Mouse (Mus musculus) erythroblast, embryonic 14.5 days (primary cell): ENCODE measurements around the gene Nek1. TPM values are rescaled to one million over a fixed set of nuclear protein-coding genes. Genes with fewer than 3 reads are reported as not detected.

ENCODE experiments used
- H3K27me3 ChIP-seq: 2 replicates; pipeline ENCODE4 v1.6.1; 2012; ENCODE audit warnings: inconsistent platforms; ENCODE audit not compliant: control insufficient read depth
- H3K36me3 ChIP-seq: 2 replicates; pipeline ENCODE4 v1.6.1; 2012; ENCODE audit warnings: mild to moderate bottlenecking, inconsistent platforms; ENCODE audit not compliant: control insufficient read depth
- H3K4me1 ChIP-seq: 2 replicates; pipeline ENCODE4 v1.6.1; 2012; ENCODE audit warnings: inconsistent platforms; ENCODE audit not compliant: control insufficient read depth
- H3K4me3 ChIP-seq: replicated peaks from 2 replicates; pipeline ENCODE3; 2012; ENCODE audit warnings: moderate library complexity, mild to moderate bottlenecking, inconsistent platforms
- H3K9me3 ChIP-seq: 2 replicates; pipeline ENCODE4 v1.6.1; 2012; ENCODE audit warnings: low read length, inconsistent platforms, mixed read lengths; ENCODE audit not compliant: control insufficient read depth
- GATA1 ChIP-seq: IDR thresholded peaks from 2 replicates; pipeline ENCODE4 v1.6.1; 2012; ENCODE audit warnings: low read length, inconsistent platforms, mixed read lengths
- TAL1 ChIP-seq: IDR thresholded peaks from 3 replicates; pipeline ENCODE4 v1.6.1; 2012; ENCODE audit warnings: low read length, inconsistent platforms, mixed read lengths
- polyA plus RNA-seq: library from polyadenylated mRNA; stranded (reverse); fragments of >175 nt; gene quantifications from 2 replicates; pipeline ENCODE4 v1.2.3, GENCODE M21; 2012

Nek1 gene
- polyA plus RNA-seq, 1 experiment, result 0.06 TPM

DNA sequence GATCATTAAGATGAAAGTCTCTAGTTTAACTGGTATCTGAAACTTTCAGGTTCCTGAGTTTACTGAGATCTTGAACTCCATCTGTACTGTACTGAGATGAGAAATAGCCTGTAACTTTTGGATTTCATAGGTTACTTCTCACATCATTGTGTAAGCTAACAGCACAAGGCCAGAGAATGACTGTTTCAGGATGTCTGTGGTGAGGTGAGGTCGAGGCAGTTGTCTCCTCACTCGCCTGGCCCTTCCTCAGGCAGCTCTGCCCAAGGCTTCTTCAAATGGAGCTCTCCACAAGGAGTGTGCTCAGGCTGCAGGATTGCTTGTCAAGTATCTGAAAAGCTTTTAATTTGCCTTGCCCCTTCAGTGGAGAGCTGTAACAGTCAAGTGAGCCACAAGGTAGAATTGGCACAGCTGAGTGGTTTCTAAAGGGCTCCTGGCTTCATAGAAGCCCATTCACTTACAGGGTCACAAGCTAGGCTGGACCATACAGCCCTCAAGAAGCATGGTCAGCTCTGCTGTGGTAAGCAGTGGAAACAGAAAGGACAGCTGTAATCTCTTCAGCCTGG, 134.4 kb downstream of the Nek1 start:
- Histone ChIP-seq H3K4me3 (no peak overlapping the region), H3K36me3 (peaks cover 18% of the 10 kb centered on the region), H3K4me1 (no peaks in the 10 kb centered on the region), H3K9me3 (no peaks in the 10 kb centered on the region), H3K27me3 (no peaks in the 10 kb centered on the region)
- TF ChIP-seq GATA1 (no peak), TAL1 (no peak)

DNA sequence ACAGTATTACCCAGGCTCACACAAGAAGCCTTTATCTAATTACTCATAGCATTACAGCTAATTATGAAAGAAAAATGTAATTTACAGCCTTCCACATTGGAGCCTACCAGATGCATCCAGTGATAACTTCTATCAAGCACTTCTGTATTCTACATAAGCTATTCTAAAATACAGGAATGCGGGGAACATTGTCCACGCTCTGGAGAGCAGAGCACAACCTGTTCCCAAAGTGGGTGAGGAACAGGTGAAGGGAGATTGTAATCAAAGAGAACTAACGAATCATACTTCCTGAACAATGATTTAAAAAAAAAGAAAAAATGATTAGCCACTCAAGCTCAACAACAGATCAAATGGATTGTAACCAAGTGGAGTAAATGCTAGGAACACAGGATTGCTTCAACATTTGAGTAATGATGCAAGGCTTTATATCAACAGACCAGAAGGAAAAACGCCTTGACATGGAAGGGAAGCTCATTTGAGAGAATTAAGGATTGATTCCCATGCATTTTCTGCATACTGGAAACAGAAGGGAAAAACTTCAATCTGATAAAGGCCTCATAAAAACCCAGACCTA, 139.7 kb downstream of the Nek1 start:
- no peaks in the 10 kb centered on the region for H3K9me3 ChIP-seq

DNA sequence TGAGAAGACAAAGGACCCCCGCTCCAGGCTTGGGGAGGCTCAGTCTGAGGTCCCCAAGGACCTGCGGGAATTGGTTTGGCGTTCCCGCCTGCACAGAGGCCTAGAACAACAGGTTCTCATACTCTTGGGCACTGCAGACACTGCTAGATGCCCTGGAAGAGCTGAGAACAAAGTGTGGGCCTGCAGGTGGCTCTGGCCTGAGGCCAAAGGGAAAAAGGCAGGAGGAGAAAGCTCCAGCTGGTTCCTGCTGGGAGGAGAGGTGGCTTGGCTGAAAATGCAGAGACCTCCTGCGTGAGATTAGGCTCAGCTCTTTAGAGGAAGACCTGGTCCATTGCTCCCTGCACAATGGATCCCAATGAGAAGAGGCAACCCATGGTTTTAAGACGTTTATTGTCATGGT, 148.9 kb downstream of the Nek1 start:
- H3K4me1 ChIP-seq, result no peaks in the 10 kb centered on the region
- H3K9me3 ChIP-seq, result no peaks in the 10 kb centered on the region
- H3K36me3 ChIP-seq, result no peaks in the 10 kb centered on the region
- no peaks in the 10 kb centered on the region for H3K27me3 ChIP-seq
- TF ChIP-seq GATA1 (no peak), TAL1 (no peak)
- no peak overlapping the region for H3K4me3 ChIP-seq

More for the DNA sequence above, 139.7 kb downstream of the Nek1 start:
- H3K4me1 ChIP-seq, result no peaks in the 10 kb centered on the region
- H3K36me3 ChIP-seq, result peaks cover 2% of the 10 kb centered on the region
- H3K4me3 ChIP-seq, result no peak overlapping the region
- H3K27me3 ChIP-seq, result no peaks in the 10 kb centered on the region
- TF ChIP-seq TAL1, result no peak
- TF ChIP-seq GATA1, result no peak

DNA sequence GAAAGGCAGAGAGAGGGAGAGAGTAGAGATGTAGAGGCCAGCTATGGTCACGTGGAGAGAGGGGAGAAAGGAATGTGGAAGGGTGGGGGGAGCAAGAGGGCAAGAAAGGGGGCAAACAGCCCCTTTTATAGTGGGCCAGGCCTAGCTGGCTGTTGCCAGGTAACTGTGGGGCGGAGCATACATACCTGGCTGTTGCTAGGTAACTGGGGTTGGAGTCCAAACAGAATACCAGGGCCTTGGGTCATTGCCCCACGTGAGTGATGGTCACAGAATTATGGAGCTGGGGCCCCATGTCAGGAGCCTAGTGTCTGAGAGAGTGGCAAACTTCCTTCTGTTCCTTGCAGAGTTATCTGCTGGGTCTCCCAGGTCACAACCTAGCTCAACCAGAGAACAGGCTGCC, 149.3 kb downstream of the Nek1 start:
- H3K9me3 ChIP-seq, result no peaks in the 10 kb centered on the region
- no peak for TF ChIP-seq TAL1
- no peak for TF ChIP-seq GATA1
- no peak overlapping the region for H3K4me3 ChIP-seq
- H3K27me3 ChIP-seq, result no peaks in the 10 kb centered on the region
- no peaks in the 10 kb centered on the region for H3K36me3 ChIP-seq
- H3K4me1 ChIP-seq, result no peaks in the 10 kb centered on the region

DNA sequence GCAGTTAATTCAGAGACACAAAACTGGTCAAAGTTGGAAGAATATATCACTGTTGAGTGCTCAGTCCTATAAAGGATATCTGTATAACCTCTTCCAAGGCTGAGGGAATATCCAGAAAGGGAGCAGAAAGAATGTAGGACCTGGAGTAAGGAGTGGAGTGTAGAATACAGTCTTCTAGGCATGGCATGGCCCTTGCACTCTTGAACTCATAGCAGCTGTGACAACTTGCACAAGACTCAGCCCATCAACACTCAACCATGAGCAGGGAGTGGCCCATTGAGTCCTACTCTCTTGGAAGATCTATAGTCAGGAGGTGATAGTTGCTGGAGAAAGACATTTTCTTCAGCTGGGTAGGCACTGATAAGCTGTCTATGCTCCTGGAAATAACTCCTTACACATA, 149.8 kb downstream of the Nek1 start:
- Histone ChIP-seq H3K9me3 (no peaks in the 10 kb centered on the region), H3K36me3 (no peaks in the 10 kb centered on the region), H3K4me3 (no peak overlapping the region), H3K4me1 (no peaks in the 10 kb centered on the region), H3K27me3 (no peaks in the 10 kb centered on the region)
- TF ChIP-seq TAL1, result no peak
- TF ChIP-seq GATA1, result no peak

DNA sequence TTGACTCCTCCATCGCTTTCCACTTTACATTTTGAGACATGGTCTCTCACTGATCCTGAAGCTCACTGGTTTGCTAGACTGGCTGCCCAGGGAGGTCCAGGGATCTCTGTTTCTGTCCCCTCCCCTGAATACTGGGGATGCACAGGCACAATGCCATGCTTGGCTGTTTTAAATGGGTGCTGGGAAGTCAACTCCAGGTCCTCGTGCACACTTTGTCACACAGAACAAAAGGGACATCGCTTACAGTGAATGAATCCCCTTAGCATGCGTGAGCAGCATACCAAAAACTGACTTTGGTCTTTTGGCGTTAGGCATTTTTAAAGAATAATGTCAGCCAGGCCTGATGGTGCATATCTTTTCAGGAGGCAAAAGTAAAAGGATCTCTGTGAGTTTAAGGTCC, 155.7 kb downstream of the Nek1 start:
- TF ChIP-seq TAL1, result no peak
- no peak for TF ChIP-seq GATA1
- no peaks in the 10 kb centered on the region for H3K4me1 ChIP-seq

DNA sequence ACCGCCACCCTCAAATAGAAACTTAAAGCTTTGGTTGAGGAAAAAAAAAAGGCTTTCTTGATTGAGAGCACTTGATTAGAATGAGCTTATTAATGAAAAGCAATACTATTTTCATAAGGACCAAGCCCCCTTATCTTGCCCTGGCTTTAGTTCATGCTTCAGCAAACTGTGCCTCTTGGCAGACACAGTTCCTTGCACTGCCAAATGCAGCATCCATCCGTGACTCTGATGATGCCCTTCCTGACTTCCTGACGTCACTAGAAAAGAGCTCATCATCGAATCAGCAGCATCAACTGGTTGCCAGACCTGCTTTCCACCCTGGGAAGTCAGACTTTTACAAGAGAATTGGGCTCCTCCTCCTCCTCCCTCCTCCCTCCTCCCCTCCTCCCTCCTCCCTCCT, 157.6 kb downstream of the Nek1 start:
- TF ChIP-seq TAL1 (no peak), GATA1 (no peak)
- no peaks in the 10 kb centered on the region for H3K36me3 ChIP-seq
- no peaks in the 10 kb centered on the region for H3K9me3 ChIP-seq
- no peaks in the 10 kb centered on the region for H3K4me1 ChIP-seq
- no peak overlapping the region for H3K4me3 ChIP-seq
- H3K27me3 ChIP-seq, result no peaks in the 10 kb centered on the region

More for the DNA sequence above, 155.7 kb downstream of the Nek1 start:
- Histone ChIP-seq H3K4me3 (no peak overlapping the region), H3K9me3 (no peaks in the 10 kb centered on the region), H3K36me3 (no peaks in the 10 kb centered on the region), H3K27me3 (no peaks in the 10 kb centered on the region)

DNA sequence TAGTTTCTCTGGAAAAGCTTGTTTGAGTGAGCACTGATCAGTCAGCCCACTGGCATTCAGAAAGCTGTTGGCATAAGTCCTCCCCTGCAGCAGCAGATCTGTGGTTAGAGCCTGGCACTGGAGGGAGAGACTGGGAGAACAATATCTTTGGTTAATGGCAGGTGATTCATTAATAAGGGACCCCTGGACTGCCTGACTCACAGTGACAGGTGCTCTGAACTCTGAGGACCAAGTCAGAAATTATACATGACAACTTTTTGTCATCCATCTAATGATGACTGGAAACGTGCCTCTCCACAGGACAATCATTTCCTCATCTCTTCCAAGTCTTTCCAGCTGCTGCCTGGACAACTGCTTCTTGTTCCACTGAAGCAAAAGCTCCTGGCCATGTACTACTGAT, 163.4 kb downstream of the Nek1 start:
- Histone ChIP-seq H3K27me3 (no peaks in the 10 kb centered on the region), H3K4me3 (no peak overlapping the region), H3K9me3 (no peaks in the 10 kb centered on the region), H3K4me1 (no peaks in the 10 kb centered on the region), H3K36me3 (no peaks in the 10 kb centered on the region)
- no peak for TF ChIP-seq TAL1
- TF ChIP-seq GATA1, result no peak

DNA sequence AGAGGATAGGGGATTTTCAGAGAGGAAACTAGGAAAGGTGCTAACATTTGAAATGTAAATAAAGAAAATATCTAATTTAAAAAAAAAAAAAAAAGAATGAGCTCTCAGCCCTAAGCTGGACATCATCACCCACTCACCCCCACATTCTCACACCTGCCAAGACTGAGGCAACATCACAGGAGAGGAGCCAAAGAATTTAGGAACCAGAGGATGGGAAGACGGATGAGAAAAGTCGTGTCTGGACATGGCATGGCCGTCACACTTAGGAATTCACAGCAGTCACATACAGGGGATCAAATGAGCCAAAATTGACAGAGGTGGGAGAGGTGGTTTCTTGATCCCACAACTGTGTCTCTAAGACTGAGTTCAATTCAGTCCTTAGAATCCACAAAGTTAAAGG, 165.5 kb downstream of the Nek1 start:
- TF ChIP-seq GATA1 (no peak), TAL1 (no peak)
- H3K36me3 ChIP-seq, result no peaks in the 10 kb centered on the region
- H3K27me3 ChIP-seq, result no peaks in the 10 kb centered on the region
- H3K4me1 ChIP-seq, result no peaks in the 10 kb centered on the region
- no peak overlapping the region for H3K4me3 ChIP-seq
- no peaks in the 10 kb centered on the region for H3K9me3 ChIP-seq
